Mouse (Mus musculus): ENCODE measurements around the gene Zzef1.

The Zzef1 gene

DNA sequence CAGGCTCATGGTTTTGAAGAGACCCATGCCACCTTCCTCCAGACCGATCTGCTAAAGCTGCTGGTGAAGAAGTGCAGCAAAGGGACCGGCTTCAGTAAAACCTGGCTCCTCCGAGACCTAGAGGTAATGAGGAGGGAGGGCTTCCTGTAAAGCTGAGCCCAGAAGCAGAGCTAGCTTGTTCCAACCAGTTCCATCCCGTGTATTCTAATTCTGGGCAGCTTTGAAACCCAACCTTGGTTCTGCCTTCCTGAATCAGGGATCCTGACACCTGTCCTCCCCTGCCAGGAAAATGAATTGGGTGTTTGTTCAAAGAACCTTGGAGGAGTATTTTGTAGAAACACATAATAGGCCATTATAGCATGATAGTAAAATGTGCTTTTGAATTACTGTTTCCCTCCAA, 112.4 kb downstream of the Zzef1 start:
- no peak for DNase-seq (ENCODE audit: low read depth, low spot score)

GRCm38 (mm10) chr11:72917299-72917996, 121.4 kb downstream of the Zzef1 start:
- DNase-seq (ENCODE audit: low read depth, low spot score) = no peak

- DNase-seq (ENCODE audit: low read depth, low spot score) = no peak
Measured at GRCm38 (mm10) chr11:72923116-72923515, 127.1 kb downstream of the Zzef1 start.

- DNase-seq (ENCODE audit: low read depth, low spot score) = no peak
Measured at GRCm38 (mm10) chr11:72924458-72924857, 128.4 kb downstream of the Zzef1 start.

DNA sequence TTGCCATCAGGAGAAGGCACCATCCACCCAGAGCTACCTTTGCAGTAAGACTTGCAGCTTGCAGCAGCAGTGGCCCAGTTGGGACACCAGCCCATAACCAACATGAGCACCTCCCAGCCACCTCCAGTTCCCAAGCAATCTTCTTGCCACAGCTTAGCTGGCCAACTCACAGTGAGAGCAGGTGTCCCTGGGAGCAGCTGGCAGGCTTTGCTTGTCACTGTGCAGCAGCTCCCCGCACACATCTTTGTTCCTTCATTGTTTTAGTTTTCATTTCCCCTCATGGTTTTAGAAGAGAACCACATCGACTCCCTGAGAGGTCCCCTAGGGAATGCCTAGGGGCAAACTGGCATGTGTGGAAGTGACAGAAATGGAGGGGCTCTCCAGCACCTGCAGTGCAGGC, 129.0 kb downstream of the Zzef1 start:
- peak; percentile 68 for DNase-seq (ENCODE audit: low read depth, low spot score)

- peak; percentile 41 for DNase-seq (ENCODE audit: low read depth, low spot score)
Measured at GRCm38 (mm10) chr11:72926226-72926890, 130.3 kb downstream of the Zzef1 start.

GRCm38 (mm10) chr11:72928516-72928915, 132.5 kb downstream of the Zzef1 start:
- peak; percentile 64 for DNase-seq (ENCODE audit: low read depth, low spot score)

- DNase-seq (ENCODE audit: low read depth, low spot score) = peak; percentile 29
Measured at GRCm38 (mm10) chr11:72940208-72941143, 144.4 kb downstream of the Zzef1 start.

DNA sequence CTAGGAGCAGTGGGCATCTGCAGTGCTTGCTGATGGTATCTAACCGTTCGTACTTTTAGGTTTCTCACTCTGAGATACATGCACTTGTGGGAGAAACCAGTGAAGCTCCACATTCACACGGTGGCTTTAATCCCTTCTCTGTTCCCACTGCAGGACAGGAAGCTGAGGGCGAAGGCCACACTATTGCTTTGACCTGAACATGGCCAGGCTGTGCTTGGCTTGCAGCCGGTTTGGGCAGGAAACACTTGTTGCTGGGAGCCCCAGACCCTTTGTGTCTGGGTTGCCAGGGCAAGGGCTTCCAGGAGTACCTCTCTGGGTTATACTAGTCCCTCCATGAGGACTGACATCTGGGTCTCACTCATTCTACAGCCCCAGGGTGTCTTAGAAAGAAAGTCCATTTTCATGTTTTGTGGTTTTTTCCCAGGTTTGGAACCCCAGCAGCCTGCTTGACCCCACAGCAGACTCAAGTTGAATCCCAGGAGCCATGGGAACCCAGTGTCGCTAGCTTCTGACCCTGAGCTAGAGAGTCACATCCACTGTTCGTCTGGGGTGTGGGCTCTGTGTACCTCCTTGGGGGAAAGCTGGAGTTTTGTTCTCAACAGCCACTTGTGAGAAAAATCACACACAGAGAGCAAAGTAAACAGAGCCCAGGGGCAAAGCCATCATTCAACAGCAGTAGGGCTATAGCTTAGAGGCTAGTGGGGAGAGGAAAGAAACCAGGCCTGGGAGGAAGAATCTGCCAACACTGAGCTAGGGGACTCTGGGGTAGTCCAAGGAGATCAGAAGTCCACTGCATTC, 149.2 kb downstream of the Zzef1 start:
- no peak for DNase-seq (ENCODE audit: low read depth, low spot score)

GRCm38 (mm10) chr11:72945875-72946559, 150.0 kb downstream of the Zzef1 start:
- no peak for DNase-seq (ENCODE audit: low read depth, low spot score)

GRCm38 (mm10) chr11:72946560-72947119, 150.6 kb downstream of the Zzef1 start:
- DNase-seq (ENCODE audit: low read depth, low spot score) = no peak

DNA sequence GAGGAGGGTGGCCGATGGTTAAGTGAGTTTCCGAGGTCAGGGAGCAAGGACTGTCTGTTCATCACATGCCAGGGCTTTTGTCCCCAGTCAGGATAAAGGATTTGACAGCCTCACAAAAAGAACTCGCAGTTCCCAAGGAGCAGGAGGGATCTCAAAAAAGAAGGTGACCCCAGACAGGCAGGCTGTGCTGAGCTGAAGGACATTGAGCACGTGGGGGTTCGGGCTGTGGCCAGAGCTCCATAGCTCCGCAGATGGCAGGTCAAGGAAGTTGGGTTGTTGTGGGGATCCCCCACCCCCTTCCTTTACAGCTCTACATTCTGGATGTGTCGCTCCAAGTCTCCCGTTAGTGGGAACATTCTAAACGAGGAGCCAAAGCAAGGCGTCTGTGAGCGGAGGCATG, 151.8 kb downstream of the Zzef1 start:
- DNase-seq (ENCODE audit: low read depth, low spot score) = no peak

DNA sequence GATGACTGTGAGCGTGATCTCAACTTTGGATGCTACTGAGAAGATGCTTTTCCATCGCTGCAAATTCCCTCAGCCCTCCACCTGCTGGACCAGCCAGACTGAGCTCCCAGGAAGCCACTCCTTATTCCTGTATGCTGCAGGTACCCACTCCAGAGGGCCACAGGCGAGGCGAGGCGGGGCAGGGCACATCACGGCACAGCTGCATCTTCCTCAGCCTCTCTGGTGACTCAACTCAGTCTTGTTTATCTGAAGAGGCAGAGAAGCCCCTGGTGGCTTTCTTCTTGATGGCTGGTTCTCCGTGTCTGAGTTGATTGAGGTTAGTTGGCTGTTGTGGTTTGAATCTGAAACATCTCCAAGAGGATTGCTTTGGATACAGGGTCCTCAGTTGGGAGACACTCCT, 152.2 kb downstream of the Zzef1 start:
- no peak for DNase-seq (ENCODE audit: low read depth, low spot score)

- peak; percentile 47 for DNase-seq (ENCODE audit: low read depth, low spot score)
Measured at GRCm38 (mm10) chr11:72951137-72952000, 155.3 kb downstream of the Zzef1 start.

GRCm38 (mm10) chr11:72952226-72952625, 156.2 kb downstream of the Zzef1 start:
- no peak for DNase-seq (ENCODE audit: low read depth, low spot score)

DNA sequence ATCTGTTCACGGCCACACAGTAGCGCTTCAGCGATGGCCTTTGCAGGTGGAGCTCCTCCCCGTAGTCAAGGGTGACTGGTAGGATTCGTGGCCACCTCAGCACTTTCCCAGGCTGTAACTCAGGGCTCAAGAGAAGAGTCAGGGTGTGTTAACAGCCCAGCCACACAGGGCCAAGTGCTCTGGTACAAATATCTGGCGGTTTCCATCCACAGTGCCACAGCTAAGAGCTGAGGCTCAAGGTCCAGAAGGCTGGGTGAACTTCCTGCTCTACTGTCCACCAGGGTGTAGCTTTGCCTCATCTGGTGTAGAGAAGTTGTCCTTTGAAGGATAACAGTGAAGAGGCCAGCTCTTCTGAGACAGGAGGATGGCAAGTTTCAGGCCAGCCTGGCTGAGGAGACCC, 156.7 kb downstream of the Zzef1 start:
- DNase-seq (ENCODE audit: low read depth, low spot score) = no peak

GRCm38 (mm10) chr11:72953116-72953439, 157.1 kb downstream of the Zzef1 start:
- no peak for DNase-seq (ENCODE audit: low read depth, low spot score)

DNA sequence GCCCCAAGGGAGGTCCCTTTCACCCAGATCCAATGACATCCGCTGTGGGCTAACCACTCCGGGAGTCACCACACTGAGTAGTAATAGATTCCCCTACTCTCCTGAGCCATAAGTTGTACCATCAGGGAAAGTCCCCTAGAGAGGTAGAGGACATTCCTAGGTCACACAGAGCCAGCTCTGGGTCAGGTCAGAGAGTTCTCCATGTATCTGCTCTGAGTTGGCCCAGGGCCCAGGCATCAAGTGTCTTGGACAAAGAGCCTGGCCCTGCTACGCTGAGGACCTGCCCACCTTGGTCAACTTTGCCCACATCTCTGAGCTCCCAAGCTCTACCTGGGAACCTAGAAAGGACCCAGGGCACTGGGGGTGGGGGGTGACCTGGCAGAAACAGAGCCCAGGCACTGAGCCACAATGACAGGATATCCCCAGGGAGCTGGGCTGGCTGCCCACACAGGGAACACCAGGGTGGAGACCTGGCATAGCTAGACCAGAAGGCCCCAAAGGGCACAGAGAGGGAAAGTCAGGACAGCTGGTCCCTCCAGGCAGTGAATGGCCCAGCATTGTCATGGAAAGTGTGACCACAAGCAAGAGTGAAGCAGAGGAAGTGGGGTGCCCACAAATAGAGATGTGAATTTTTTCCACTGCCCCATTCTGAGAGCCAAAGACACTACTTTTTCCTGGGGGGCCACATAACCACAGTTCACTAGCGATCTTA, 157.6 kb downstream of the Zzef1 start:
- peak; percentile 15 for DNase-seq (ENCODE audit: low read depth, low spot score)

- no peak for DNase-seq (ENCODE audit: low read depth, low spot score)
Measured at GRCm38 (mm10) chr11:72954216-72954615, 158.2 kb downstream of the Zzef1 start.
